Mouse (Mus musculus): ENCODE results near the gene Gast.

The Gast gene

DNA sequence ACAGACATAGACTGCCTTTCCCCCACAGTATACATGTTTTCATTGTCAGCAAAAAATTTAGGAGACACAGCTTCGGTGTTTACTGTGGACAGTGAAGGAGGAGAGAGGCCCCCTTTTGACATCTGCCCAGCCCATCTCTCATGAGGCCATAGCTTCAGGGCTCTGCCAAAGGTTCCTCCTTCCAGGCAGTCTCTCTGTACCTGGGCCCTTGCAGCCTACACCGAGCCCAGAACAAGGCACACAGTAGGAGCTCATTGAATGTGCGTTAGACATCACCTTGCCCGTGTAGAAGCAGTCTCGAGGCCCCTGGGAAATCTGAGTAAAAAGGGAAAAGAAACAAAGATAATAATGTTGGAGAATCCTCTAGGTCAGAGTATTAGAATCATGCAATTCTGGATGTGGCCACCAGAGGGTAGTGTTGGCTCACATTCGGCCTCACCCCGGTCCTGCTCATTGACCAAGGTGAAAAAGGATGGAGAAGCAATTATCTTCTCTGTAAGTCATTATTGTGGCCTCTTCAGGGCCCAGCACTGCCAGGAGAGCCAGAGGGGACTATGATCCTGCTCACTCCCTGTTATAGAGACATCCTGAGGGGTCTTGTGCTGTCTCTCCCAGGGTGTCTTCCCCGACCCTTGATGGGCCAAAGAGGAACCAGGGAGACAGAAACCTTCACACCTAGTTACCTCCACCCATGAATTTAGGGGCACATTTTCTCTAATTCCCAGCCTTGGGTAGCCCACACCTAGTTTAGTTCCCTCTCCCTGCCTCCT lies 28.2 kb downstream of the Gast start:
- DNase-seq: peak; percentile 81

DNA sequence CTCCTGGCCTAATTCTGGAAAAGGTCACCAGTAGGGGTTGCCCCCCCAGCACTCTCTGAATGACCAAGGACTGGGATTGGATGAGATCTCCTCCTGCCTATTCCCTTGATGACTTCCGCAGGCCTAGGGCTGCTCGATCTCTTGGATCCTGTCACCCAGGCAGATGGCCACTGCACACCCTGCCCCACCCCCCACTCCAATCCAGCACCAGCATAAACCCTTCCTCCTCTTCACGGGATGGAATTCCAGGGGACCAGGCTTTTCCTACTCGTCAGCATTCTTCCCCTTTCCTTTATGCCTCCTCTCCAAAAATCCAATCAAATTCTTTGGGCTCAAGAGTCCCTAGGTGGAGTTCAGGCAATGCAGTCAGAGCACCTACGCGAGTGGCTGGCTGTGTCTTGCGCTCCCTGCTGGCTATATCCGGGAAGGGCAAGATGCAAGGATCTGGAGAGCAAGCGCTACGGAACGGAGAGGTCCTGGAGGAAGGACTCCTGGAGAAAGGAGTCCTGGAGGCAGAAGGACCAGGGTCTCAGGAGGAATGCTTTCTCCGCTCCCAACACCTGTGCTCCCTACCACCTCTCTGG lies 28.9 kb downstream of the Gast start:
- DNase-seq: peak; percentile 81

DNA sequence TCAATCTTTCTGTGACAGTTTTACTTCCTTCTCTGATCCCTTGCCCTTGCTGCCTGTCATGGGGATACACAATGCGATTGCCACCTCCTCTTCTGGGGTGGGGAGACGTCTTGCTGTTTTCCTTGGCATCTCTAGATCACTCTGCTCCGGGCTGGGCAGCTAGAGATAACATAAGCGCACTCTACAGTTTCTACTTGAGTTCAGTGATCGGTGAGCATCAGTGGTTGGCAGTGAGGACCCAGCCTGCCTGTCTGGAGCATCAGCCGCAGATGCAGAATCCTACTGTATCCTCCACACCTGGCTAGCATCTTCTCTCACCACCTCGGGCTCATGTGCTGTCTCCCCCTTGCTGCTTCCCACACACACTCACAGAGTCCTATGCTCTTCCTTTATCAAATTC lies 34.9 kb downstream of the Gast start:
- no peak for DNase-seq

DNA sequence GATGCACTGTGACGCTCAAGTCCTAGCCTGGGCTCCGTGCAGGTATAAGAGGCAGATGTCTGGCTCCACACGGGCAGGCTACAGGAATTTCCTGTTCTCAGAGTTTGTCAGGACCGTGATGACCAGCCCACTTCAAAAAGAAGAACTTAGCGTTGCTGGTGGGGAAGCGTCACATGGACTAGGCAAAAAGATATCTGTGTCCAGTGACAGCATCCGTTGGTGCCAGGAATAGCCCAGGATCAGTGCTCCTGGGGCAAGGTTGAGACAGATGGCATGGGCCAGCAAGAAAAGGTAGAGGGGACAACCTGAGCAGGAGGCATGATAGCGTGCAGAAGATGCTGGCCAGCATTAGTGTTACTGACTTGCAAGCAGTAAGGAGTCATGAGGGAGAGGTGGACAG lies 35.6 kb downstream of the Gast start:
- DNase-seq: no peak

DNA sequence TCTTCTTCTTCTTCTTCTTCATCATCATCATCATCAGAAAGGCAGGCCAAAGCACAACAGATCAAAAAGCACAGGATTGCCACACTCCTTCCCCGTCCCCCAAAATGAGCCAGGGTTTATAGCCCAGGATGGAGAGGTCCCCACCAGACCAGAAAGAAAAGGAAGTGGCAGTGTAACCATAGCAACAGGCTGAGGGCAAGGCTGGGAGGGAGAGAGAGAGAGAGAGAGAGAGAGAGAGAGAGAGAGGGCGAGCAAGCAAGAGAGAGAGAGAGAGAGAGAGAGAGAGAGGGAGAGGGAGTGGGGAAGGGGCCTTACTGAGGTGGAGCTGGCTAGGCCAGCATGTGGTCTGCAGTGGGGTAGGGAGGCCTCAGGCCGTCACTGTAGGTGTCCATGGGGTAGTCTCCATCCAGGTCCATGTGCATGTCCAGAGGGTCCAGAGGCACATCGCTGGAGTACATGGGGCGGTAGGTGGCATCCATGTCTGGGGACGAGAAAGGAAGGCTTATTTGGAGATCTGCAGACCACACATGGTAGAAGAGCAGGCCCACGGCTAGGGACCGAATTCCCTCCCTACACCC lies 37.9 kb downstream of the Gast start:
- DNase-seq: no peak

DNA sequence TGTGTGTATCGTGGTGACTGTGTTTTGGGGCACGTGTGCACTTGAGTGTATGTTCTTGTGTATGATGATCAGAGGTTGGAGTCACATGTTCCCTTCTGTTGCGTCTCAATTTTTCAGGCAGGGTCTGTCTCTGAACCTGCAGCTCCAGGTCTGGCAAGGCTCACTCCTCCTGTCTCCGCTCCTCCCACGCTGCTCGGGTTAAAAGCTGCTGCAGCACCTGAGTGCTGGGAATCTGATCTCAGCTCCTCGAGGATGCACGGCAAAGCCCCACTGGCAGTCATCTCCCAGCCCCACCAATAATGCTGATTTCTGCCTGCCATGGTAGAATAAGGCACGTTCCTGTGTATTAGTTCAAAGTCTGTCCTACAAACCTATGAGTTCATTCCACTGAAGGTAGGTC lies 40.9 kb downstream of the Gast start:
- no peak for DNase-seq

DNA sequence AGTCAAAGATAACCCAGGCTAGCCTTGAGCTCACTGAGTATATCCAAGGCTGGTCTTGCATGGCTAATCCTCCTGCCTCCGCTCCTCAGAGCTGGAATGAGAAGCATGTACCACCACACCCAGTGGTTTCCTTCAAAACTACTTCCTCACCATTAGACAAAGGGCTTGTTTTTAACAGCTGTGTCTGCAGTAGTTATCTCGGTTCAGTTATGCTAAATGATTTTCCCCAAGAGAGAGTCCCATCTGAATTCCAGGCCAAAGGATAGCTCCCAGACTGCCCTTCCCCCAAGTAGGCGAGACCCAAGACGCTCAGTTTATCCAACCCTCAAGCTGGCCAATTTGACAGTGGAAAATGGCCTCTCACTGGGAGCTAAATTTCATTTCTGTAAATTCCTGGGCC lies 41.8 kb downstream of the Gast start:
- no peak for DNase-seq

DNA sequence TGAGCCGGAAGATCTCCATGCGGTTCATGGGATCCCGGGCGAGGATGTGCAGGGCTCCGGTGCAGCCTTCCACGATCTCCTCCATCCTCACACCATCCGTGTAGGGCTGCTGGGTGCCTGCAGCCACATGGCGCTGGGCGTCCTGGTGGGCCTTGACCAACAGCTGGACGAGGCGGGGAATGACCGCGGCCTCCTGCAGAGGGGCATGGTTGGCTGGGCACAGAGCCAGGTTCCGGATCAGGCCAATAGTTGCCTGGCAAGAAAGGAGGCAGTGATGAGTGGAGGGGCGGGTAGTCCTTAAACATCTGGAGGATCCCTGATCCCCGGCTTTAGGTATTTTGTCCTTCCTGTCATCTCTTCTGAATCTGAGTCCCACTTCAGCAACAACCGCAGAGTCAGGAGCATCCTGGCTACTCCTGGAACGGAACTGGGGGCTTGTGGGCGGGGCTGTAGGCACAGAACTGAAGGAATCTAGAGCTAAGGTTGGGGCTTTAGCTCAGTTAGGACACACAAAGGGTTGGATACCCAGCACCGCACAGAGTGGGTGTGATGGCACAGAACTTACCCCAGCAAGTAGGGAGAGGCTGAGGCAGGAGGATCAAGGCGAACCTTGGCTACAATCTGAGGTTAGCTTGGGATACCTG lies 42.7 kb downstream of the Gast start:
- no peak for DNase-seq

DNA sequence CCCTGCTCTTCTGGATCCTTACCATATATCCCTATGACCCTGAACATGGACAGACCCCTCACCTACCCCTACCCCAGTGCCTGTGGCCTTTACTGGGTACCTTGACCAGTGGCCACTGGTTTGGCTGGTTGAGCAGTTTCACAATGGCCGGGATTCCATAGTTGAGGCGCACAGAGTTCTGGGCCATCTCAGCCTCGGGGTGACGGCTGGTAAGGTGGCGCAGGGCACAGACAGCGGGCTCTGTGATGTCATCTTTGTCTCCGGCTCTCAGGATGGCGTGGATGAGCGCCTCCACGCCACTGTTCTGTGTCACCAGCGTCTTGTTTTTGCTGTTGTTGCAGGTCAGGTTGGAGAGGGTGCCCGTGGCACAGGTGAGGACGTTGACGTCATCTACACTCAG lies 43.8 kb downstream of the Gast start:
- DNase-seq: no peak

DNA sequence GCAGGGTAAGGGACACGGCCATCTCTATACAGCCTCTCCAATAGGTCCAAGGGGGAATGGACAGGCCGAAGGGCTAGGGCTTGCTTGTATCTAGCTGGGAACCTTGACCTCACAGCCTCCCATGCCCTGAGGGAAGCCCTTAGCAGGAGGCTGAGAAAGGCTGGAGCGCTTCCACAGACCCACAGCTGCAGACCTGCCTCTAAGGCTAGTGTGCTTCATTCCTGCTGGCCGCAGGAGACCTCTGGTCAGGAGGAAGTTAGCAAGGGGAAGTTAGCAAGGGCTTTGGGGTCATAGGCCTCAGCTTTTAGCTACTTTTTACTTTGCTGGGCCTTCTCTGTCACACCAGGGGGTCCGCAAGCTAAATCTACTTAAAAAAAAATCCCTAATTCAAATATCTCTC lies 44.2 kb downstream of the Gast start:
- DNase-seq: no peak

DNA sequence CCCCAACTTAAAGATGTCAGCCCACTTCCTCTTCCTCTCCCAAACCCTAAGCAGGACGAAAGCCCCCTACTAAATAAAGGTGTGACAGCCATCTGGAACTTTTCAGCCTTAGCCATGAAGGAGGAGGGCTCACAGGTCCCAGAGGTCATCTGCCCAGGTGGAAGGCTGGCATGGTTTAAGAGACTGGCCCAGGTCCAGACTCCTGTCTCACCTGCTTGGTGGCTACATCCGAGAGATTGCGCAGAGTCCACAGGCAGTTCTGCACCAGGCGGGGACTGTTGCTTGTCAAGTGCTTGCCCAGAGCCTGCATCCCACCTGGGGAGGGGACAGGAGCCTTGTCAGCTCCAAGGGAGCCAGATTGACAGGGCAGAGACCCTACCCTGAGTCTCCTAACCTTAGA lies 45.1 kb downstream of the Gast start:
- DNase-seq: no peak

DNA sequence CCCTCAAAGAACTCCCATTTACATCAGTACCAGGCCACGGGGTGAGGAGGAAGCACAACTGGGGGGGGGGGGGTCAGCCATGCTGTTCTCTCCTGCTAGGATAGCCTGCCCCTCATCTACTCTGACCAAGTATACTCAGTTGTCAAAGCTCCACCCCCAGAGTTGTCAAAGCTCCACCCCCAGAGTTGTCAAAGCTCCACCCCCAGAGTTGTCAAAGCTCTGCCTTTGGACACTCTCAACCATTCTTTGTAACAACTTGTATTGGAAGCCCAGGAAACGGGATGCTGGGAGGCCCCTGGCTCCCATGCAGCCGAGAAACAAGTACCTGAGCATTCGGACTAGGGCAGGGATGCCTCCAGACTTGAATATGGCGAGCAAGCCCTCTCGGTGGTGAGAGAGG lies 48.5 kb downstream of the Gast start:
- no peak for DNase-seq

DNA sequence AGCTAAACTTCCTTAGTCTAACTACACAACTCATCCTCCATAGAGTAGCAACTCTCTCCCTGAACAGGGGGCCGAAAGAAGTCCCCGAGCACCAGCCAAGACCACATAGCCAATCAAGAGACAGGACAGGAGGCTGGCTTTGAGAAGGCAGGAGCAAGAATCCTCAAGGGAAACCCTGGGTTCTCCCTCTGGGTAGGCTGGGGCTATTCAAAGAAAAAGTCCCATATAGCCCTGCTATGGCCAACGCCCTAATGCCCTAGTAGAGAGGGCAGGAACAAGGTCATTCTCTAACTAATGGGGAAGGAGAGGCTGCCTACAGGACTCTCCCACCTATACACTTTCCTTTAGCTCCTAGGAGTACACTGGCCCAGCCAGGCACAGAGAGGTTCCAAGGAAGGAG lies 50.8 kb downstream of the Gast start:
- no peak for DNase-seq

DNA sequence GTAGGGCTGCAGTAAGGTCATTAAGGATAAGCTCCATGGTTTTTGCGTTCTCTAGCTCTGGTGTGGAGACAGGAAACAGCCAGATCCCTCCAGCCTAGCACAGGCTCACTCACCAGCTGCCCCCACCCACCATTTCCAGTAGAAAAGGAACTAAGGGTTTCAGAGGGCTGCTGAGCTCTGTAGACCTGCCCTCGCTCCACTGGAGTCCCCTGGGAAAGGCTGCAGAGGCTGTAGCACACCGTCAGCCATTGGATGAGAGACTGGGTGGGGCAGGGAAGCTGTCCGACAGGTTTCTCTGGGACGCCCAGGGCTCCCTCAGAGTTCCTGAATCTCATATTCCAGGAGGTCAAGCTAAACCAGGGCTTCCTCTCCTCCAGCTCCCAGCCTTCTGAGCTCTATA lies 52.4 kb downstream of the Gast start:
- peak; percentile 69 for DNase-seq

Measured in kidney, adult 9 months (tissue).